Mouse (Mus musculus): Measurements from ENCODE around the gene Pcnx2. TPM values are rescaled to one million over a fixed set of nuclear protein-coding genes. Genes with fewer than 3 reads are reported as not detected.
A peak's percentile ranks its signal among the peaks of the same experiment; 100 is the strongest.

Pcnx2 gene
- polyA plus RNA-seq, 1 experiment from 2014 or later = 2.1 TPM

DNA sequence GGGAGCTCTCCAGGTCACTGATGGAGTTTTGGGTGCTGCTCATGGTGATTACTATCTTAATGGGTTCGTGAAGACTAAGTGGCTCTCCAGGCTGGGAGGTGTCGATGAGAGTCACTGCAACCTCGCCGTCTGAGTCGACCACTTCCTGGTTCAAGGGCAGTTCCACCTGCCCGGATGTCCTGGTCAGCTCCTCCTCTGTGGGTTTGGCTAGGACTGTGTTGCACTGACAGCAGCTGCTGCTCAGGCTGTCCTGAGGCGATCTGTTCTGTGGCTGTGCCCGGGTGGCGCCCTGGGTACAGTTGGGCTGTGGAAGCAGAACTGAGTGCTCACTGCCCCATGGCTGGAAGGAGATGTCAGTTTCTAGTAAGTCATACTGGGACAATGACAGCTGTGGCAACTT is 10.6 kb downstream of the Pcnx2 start:
- no peak overlapping the region for H3K4me2 ChIP-seq
- no peak overlapping the region for H3K4me3 ChIP-seq
- no peaks in the 10 kb centered on the region for H3K27me3 ChIP-seq
- no peak overlapping the region for H3K27ac ChIP-seq
- no peaks in the 10 kb centered on the region for H3K4me1 ChIP-seq
- WGBS = 97% methylated on average over 9 of the region's 9 CpGs
- no peak for ATAC-seq
- peaks cover 5% of the 10 kb centered on the region; the same call in 1 of the 2 replicates for H3K9me3 ChIP-seq (replicated peaks)
- H3K36me3 ChIP-seq (ENCODE audit: poor library complexity, severe bottlenecking) = peaks cover 58% of the 10 kb centered on the region
- no peak overlapping the region for H3K9ac ChIP-seq

DNA sequence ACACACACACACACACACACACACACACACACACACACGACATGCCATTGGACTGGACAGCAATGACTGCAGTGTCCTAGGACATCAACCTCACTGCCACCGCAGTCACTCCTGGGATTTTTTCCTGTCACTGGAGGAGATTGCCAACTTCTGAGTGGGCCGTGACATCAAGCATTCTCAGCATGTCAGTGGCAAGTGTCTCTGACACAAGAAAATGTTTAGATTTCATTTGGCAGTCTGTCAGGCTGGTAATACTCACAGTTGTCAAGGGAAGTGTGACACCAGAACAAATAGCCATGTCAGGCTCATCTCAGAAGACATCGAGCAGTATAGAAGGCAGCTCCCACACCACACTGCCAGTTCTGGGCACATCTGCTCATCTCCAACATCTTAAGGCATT is 17.7 kb downstream of the Pcnx2 start:
- ATAC-seq = no peak
- WGBS = 76% methylated on average over 3 of the region's 4 CpGs

DNA sequence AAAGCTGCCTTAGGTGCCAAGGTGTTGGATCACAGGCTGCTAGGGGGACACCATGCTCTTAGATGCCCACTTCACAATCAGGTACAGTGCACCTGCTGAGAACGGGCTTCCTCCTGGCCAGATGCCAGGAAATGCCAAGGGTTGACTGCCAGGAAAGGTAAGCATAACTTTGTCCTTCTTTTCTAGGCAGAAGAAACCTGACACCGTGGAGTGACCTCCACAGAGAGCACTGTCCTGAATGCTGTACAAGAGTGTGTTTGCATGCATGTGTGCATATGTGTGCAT is 24.9 kb downstream of the Pcnx2 start:
- no peak for ATAC-seq
- Histone ChIP-seq H3K9me3 (replicated peaks) (no peaks in the 10 kb centered on the region), H3K27me3 (no peaks in the 10 kb centered on the region), H3K9ac (no peak overlapping the region), H3K27ac (no peak overlapping the region), H3K4me2 (no peak overlapping the region), H3K4me1 (peaks cover 14% of the 10 kb centered on the region), H3K4me3 (no peak overlapping the region), H3K36me3 (ENCODE audit: poor library complexity, severe bottlenecking) (peaks cover 7% of the 10 kb centered on the region; the same call in 1 of the 2 replicates)
- 91% methylated on average over 2 of the region's 2 CpGs for WGBS

More for the DNA sequence above, 17.7 kb downstream of the Pcnx2 start:
- Histone ChIP-seq H3K4me3 (no peak overlapping the region), H3K27me3 (no peaks in the 10 kb centered on the region), H3K36me3 (ENCODE audit: poor library complexity, severe bottlenecking) (peaks cover 22% of the 10 kb centered on the region), H3K4me2 (no peak overlapping the region), H3K27ac (no peak overlapping the region), H3K4me1 (no peaks in the 10 kb centered on the region), H3K9me3 (replicated peaks) (peaks cover 5% of the 10 kb centered on the region; the same call in 1 of the 2 replicates), H3K9ac (no peak overlapping the region)

DNA sequence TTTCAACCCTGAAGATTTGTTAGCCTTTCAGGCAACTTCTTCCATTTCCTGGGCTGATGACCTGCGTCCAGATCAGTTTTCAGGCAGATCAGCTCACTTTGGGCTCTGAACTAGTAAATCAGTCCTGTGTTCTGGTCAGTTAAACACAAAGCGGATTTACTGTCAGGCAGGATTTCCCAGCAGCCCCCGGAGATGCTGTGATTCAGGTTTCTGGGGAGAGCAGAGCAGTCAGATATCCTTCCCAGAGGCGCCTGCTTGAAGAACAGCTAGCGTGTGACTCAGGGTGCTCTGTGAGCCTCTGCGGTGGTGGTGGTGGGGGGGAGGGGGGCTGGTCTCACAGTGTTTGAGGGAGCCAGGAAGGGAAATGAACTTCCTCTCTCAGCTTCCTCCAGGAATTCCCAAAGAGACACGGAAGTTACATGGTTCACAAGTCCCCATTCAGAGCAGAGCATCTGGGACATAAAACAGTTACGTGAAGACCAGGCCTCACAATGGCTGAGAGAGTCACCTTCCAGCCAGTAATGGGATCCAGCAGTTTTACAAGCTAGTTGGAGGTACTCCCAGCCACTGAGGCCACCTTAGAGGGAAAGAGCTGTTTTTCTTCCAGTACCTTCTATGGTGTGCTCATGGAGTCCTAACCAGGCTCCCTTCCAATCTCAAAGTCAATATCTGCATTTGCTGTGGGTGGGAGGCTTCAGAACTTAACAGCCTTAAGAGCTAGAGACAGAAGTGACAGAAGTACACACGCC is 25.4 kb downstream of the Pcnx2 start:
- H3K4me3 ChIP-seq = no peak overlapping the region
- no peak overlapping the region for H3K4me2 ChIP-seq
- 0 out of 2 replicates have a peak, but pooled peaks cover 2% of the 10 kb centered on the region for H3K36me3 ChIP-seq (ENCODE audit: poor library complexity, severe bottlenecking)
- 81% methylated on average over 9 of the region's 9 CpGs for WGBS
- H3K4me1 ChIP-seq = peaks cover 14% of the 10 kb centered on the region
- no peaks in the 10 kb centered on the region for H3K27me3 ChIP-seq
- no peak overlapping the region for H3K9ac ChIP-seq
- H3K9me3 ChIP-seq (replicated peaks) = no peaks in the 10 kb centered on the region
- no peak overlapping the region for H3K27ac ChIP-seq
- ATAC-seq = no peak

DNA sequence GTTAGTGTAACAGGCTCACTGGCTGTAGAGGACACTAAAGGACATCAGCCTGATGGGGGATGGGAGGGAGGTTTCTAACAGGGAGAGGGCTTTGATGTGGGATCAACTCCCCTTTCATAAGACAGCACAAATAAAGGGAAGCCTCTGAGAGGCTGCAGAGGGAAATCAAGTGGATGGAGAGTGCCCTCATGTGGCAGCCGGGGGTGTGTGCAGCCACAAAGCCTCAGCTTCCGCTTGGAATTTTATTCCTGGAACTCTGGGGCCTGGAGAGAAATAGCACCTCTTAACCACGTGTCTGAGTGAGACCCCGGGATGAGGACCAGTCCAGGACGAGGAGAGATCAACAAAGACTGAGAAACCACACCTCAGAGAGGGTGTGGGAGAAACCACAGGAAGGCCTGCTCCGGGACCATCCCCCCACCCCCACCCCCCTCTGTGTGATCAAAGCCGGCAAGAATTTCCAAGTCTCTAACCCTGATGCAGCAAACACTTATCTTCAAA is 27.2 kb downstream of the Pcnx2 start:
- Histone ChIP-seq H3K36me3 (ENCODE audit: poor library complexity, severe bottlenecking) (no peaks in the 10 kb centered on the region), H3K4me2 (peak overlapping the region; percentile 9; the same call in 1 of the 2 replicates), H3K4me1 (peaks cover 14% of the 10 kb centered on the region), H3K4me3 (no peak overlapping the region), H3K9me3 (replicated peaks) (no peaks in the 10 kb centered on the region), H3K9ac (0 out of 2 replicates have a peak overlapping the region, but pooled peaks have one; percentile 8), H3K27ac (no peak overlapping the region), H3K27me3 (no peaks in the 10 kb centered on the region)
- 5% methylated on average over 7 of the region's 7 CpGs for WGBS
- peak; percentile 88 for ATAC-seq

DNA sequence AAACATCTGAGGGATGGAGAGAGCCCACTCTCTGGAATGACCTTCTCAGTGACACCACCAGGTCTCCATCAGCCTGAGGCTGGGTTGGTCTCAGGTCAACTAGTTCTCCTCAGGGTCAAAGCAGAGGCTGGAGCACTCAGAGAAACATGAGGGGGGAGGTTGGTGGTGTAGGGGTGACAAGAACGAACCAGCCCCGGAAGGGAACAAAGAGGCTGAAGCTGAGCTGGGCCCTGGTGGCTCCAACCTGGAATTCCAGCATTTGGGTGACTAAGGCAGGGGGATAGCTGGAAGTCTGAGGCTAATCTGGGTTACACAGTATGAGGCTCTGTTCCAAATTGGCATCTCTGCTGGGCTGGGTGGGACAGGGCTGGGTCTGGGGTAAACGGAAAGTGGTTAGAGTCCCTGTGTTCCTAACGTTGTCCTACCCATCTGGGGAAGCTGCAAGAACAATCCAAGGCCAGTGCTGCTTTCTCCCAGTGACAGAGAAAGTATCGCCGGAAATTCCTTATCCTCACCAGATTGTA is 27.9 kb downstream of the Pcnx2 start:
- Histone ChIP-seq H3K4me2 (no peak overlapping the region), H3K27me3 (no peaks in the 10 kb centered on the region), H3K4me1 (peaks cover 14% of the 10 kb centered on the region), H3K9ac (peak overlapping the region; percentile 26; the same call in 1 of the 2 replicates), H3K9me3 (replicated peaks) (no peaks in the 10 kb centered on the region), H3K4me3 (no peak overlapping the region), H3K27ac (0 out of 2 replicates have a peak overlapping the region, but pooled peaks have one; percentile 25), H3K36me3 (ENCODE audit: poor library complexity, severe bottlenecking) (no peaks in the 10 kb centered on the region)
- ATAC-seq = peak; percentile 16; the same call in 1 of the 2 replicates
- 41% methylated on average over 6 of the region's 6 CpGs for WGBS

DNA sequence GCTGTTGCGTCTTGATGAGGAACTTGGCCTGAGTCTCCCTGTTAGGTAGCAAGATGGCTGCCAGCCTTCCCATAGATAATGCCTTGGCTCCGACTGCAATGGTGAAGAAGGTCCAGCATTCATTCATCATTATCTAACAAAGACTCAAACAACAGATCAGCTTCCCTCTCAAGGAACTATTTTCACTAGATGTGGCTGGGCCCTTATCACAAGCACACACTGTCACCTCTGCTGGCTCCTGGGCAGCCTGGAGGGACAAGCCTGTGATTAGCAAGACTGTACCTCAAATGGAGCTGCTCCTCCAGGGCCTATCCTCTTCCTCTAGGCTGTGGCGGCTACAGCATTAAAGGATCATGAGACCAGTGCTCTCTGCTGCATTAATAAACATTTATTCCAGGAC is 28.4 kb downstream of the Pcnx2 start:
- Histone ChIP-seq H3K27me3 (no peaks in the 10 kb centered on the region), H3K4me3 (no peak overlapping the region), H3K9me3 (replicated peaks) (no peaks in the 10 kb centered on the region), H3K27ac (no peak overlapping the region), H3K4me2 (no peak overlapping the region), H3K9ac (no peak overlapping the region; the same call in 1 of the 2 replicates), H3K4me1 (peaks cover 14% of the 10 kb centered on the region), H3K36me3 (ENCODE audit: poor library complexity, severe bottlenecking) (no peaks in the 10 kb centered on the region)
- 85% methylated on average over 3 of the region's 3 CpGs for WGBS
- no peak for ATAC-seq

DNA sequence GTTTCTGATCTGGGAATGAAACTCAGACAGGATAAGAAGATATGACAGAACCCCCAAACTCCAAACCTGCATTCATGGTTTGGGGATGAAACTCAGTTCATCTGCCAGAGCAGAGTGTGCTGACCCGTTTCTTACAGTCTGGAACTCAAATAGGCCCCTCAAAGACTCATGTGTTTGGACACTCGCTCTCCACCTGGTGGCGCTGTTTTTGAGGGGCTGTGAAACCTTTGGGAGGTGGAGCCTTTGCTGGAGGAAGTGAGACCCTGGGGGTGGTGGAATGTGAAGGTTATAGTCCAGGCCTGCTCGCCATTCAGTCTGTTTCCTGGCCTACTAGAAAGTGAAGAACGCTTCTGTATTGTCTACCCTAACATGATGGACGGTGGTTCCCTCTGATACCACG is 29.6 kb downstream of the Pcnx2 start:
- no peak for ATAC-seq
- Histone ChIP-seq H3K36me3 (ENCODE audit: poor library complexity, severe bottlenecking) (no peaks in the 10 kb centered on the region), H3K4me2 (no peak overlapping the region), H3K4me3 (no peak overlapping the region), H3K27me3 (no peaks in the 10 kb centered on the region), H3K4me1 (peaks cover 14% of the 10 kb centered on the region), H3K9me3 (replicated peaks) (no peaks in the 10 kb centered on the region), H3K9ac (no peak overlapping the region), H3K27ac (no peak overlapping the region)
- WGBS = 86% methylated on average over 7 of the region's 7 CpGs

DNA sequence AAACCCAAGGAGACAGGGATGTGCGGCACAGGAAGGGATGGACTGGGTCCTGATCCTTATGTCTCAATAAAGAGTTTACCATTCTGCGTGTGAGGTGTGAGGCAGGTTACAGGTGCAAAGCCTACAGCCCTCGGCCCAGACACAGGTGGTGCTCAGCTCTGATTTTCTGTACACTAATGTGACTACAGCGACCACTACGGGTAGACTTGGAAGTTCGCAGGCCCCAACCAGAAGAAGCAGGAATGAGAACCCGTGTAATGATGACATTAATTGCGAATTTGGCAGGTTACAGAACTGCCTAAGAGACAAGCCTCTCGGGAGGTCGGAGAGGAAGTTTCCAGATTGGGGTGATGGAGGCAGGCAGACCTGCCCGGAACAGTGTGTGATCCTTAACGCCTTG is 32.0 kb downstream of the Pcnx2 start:
- no peak overlapping the region for H3K27ac ChIP-seq
- no peak for ATAC-seq
- peaks cover 13% of the 10 kb centered on the region for H3K4me1 ChIP-seq
- H3K4me2 ChIP-seq = no peak overlapping the region
- no peaks in the 10 kb centered on the region for H3K36me3 ChIP-seq (ENCODE audit: poor library complexity, severe bottlenecking)
- H3K27me3 ChIP-seq = no peaks in the 10 kb centered on the region
- H3K9me3 ChIP-seq (replicated peaks) = no peaks in the 10 kb centered on the region
- H3K9ac ChIP-seq = no peak overlapping the region
- WGBS = 86% methylated on average over 12 of the region's 12 CpGs
- no peak overlapping the region for H3K4me3 ChIP-seq

DNA sequence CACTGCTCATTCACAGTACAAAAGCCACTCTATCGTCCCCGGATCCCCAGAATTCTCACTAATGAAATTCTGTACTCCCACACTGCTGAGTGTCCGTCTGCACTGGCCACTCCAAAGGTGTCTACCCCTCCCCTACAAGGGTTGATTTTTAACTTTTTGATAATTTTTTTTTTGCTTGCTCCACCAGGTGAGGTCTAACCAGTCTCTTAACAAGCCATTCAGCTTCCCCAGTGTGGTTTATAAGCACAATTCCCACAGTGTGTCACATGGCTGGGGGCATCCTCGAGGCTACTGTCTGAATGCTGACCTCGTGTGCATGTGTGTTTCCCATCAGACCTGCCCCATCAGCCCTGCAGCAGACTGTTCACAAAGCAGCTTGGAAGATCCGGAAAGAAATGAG is 40.9 kb downstream of the Pcnx2 start:
- Histone ChIP-seq H3K27ac (no peak overlapping the region), H3K9ac (no peak overlapping the region), H3K27me3 (no peaks in the 10 kb centered on the region), H3K36me3 (ENCODE audit: poor library complexity, severe bottlenecking) (no peaks in the 10 kb centered on the region), H3K4me1 (peaks cover 7% of the 10 kb centered on the region; the same call in 1 of the 2 replicates), H3K4me3 (no peak overlapping the region), H3K4me2 (no peak overlapping the region), H3K9me3 (replicated peaks) (no peaks in the 10 kb centered on the region)
- ATAC-seq = no peak
- 63% methylated on average over 6 of the region's 6 CpGs for WGBS

DNA sequence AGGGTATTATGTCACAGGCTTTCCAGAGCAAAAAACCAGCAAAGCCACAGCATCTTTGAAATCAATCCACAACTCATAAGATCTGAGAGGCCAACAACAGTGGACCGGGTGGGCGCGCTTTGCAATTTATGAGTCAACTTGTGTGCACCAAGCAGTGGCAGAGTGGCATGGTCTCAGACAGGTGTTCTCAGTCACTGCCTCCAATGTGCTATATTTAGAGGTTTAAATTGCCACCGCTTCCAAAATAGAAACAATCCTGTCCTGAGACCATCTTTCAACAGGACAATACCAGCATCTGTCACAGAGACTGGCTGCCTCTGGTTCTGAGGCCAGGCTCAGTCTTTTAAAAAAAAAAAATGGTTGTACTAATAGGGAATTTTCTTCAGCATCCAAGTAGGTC is 42.0 kb downstream of the Pcnx2 start:
- 88% methylated on average over 4 of the region's 4 CpGs for WGBS
- H3K36me3 ChIP-seq (ENCODE audit: poor library complexity, severe bottlenecking) = no peaks in the 10 kb centered on the region
- H3K27me3 ChIP-seq = no peaks in the 10 kb centered on the region
- H3K4me2 ChIP-seq = no peak overlapping the region
- ATAC-seq = no peak
- no peaks in the 10 kb centered on the region for H3K9me3 ChIP-seq (replicated peaks)
- H3K4me1 ChIP-seq = peaks cover 7% of the 10 kb centered on the region; the same call in 1 of the 2 replicates
- no peak overlapping the region for H3K27ac ChIP-seq
- H3K4me3 ChIP-seq = no peak overlapping the region
- no peak overlapping the region for H3K9ac ChIP-seq

DNA sequence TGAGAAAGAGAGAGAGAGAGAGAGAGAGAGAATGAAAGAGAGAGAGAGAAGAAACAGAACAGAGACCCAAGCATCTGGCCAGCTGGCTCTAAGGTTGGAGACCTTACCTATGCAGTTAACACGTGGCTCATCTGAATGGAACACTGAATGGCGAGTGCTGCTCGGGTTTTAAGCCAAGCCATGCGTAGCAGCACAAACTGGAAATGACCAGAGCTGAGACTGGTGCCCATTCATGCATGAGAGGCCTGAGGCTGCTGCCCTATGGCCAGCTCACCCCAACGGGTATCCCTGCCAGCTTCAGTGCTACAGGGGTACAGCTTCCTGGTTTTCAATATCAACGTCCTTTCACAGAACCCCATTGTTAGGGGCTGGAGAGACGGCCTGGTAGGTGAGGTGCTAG is 43.7 kb downstream of the Pcnx2 start:
- Histone ChIP-seq H3K4me1 (peaks cover 7% of the 10 kb centered on the region; the same call in 1 of the 2 replicates), H3K9me3 (replicated peaks) (no peaks in the 10 kb centered on the region), H3K4me2 (no peak overlapping the region), H3K4me3 (no peak overlapping the region), H3K27ac (no peak overlapping the region), H3K27me3 (no peaks in the 10 kb centered on the region), H3K36me3 (ENCODE audit: poor library complexity, severe bottlenecking) (0 out of 2 replicates have a peak, but pooled peaks cover 3% of the 10 kb centered on the region), H3K9ac (no peak overlapping the region)
- no peak for ATAC-seq
- 68% methylated on average over 7 of the region's 7 CpGs for WGBS

All from forebrain, embryonic 13.5 days (tissue).